Mouse (Mus musculus) T-helper 17 cell (primary cell): ENCODE measurements around the gene D230025D16Rik.

Experiments
- in situ Hi-C, 2 experiments: fragments of 300-600 bp; cut with MboI, MseI; formaldehyde crosslinking; loops; 1 replicate in 1 of 2; 2 replicates in 1 of 2; pipeline ENCODE4 v1.15.1; 2025; ENCODE audit warnings: high pct_unique_total_duplicates in 2 of 2

Gene D230025D16Rik

GRCm38 (mm10) chr8:105290554-105291314, 65.8 kb downstream of the D230025D16Rik start:
- in situ Hi-C loops: loop anchor here in 1 of 2 experiments (5.0 kb wide), 1 partner anchor 57 kb away; the partner anchor contains the start of genes Fhod1 and Slc9a5

- in situ Hi-C loops: loop anchor here in 1 of 2 experiments (5.0 kb wide), 1 partner anchor 56 kb away; the partner anchor contains the start of genes Fhod1 and Slc9a5
Measured at GRCm38 (mm10) chr8:105291364-105291763, 66.4 kb downstream of the D230025D16Rik start.

DNA sequence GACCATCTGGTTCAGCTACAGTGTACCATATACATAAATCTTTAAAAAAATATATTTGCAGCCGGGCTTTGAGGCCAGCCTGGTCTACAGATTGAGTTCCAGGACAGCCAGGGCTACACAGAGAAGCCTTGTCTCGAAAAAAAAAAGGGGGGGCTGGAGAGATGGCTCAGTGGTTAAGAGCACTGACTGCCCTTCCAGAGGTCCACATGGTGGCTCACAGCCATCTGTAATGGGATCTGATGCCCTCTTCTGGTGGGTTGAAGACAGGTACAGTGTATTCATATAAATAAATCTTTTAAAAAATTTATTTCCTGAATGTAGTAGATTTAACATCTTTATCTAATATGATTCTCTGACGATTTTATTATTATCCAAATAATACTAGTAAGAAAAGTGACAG, 66.9 kb downstream of the D230025D16Rik start:
- in situ Hi-C loops: loop anchor here in 1 of 2 experiments (5.0 kb wide), 1 partner anchor 55 kb away; the partner anchor contains the start of genes Fhod1 and Slc9a5

- in situ Hi-C loops: loop anchor here in 1 of 2 experiments (5.0 kb wide), 1 partner anchor 55 kb away; the partner anchor contains the start of genes Fhod1 and Slc9a5
Measured at GRCm38 (mm10) chr8:105292471-105292870, 67.5 kb downstream of the D230025D16Rik start.

DNA sequence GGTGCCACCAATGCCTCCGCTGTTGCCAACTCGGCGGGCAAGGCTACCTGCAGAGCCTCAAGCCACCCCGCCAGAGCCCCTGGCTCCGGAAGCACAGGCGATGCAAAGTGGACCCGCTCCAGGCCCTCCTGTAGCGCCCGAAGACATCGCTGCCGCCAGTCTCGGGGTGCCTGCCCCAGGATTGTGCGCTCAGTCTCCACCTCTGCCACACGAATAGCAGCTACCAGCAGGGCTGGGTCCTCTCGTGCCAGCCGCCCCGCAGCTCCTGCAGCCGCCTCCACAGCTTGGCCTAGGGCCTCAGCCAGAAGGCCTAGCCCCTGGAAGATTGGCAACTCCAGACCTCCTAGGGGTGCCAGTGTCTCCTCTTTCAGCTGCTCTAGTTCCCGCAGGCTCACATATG, 68.5 kb downstream of the D230025D16Rik start:
- in situ Hi-C loops: loop anchor here in 1 of 2 experiments (5.0 kb wide), 1 partner anchor 54 kb away; the partner anchor contains the start of genes Fhod1 and Slc9a5

DNA sequence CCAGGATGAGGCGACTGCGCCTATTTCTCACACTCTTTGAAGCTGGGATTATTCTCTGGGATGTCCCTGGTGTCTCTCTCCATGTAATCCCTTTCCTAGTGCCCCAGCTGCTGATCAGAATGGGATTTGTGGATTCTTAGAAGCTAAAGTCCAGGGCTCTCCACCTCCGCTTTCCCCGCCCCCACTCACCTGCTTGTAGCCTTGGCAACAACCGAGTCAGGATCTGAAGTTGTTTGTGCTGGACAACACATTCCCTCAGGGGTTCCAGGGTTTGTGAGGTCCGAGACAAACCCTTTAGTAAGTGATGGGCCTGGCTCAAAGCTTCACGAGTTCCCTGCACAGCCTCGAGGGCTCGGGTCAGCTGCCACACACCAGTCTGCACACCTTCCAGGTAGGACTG, 69.8 kb downstream of the D230025D16Rik start:
- in situ Hi-C loops: loop anchor here in 1 of 2 experiments (5.0 kb wide), 1 partner anchor 53 kb away; the partner anchor contains the start of genes Fhod1 and Slc9a5

GRCm38 (mm10) chr8:105295256-105295655, 70.3 kb downstream of the D230025D16Rik start:
- in situ Hi-C loops: no loop called here

- in situ Hi-C loops: no loop called here
Measured at GRCm38 (mm10) chr8:105295895-105296573, 71.1 kb downstream of the D230025D16Rik start, which contains the start of gene Exoc3l. TSS of gene Exoc3l (minus strand) at chr8:105296101.

DNA sequence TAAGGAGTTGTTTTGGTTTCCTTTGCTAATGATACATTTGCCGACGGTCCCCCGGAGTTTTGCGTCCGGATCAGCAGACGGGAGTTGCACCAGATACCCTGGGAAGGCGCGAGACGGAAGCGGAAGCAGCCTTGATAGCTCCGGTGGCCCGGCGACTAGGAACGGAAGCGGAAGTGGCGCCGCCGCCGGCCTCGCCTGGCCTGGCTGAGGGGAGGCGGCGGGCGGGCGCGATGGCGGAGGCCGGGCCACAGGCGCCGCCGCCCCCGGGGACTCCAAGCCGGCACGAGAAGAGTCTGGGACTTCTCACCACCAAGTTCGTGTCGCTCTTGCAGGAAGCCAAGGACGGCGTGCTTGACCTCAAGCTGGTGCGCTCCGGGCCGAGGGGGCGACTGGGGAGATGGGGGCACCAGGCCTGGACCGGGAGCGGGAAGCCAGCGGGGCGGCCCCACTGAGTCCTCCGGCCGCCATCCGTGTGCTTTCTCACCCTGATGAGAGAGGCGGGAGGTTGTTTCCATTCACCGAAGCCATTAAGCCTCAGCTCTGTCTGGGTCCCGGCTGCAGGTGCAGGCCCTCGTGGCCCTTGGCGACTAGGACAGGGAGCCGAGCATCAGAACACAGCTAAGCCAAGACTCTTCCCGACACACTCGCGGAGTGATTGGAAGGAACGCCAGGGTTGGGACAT, 72.7 kb downstream of the D230025D16Rik start, which contains the start of gene E2f4:
Gene E2f4 (plus strand): TSS at position 153 of the 682 bp plus-strand sequence.
- in situ Hi-C loops: no loop called here

- in situ Hi-C loops: no loop called here
Measured at GRCm38 (mm10) chr8:105298351-105299252, 73.7 kb downstream of the D230025D16Rik start.

GRCm38 (mm10) chr8:105299962-105300361, 75.0 kb downstream of the D230025D16Rik start:
- in situ Hi-C loops: no loop called here
